Mouse (Mus musculus): ENCODE data around the gene Azin2.

Gene Azin2

GRCm38 (mm10) chr4:128978634-128979033 is 16.4 kb upstream of the Azin2 start:
- no peak for DNase-seq (ENCODE audit: inconsistent ontology term)

GRCm38 (mm10) chr4:128977217-128977616 is 15.0 kb upstream of the Azin2 start:
- no peak for DNase-seq (ENCODE audit: inconsistent ontology term)

GRCm38 (mm10) chr4:128976577-128976976 is 14.3 kb upstream of the Azin2 start:
- no peak for DNase-seq (ENCODE audit: inconsistent ontology term)

- DNase-seq (ENCODE audit: inconsistent ontology term) = no peak
Measured at GRCm38 (mm10) chr4:128974677-128975076, 12.4 kb upstream of the Azin2 start.

- no peak for DNase-seq (ENCODE audit: inconsistent ontology term)
Measured at GRCm38 (mm10) chr4:128971065-128971694, 8.9 kb upstream of the Azin2 start.

- DNase-seq (ENCODE audit: inconsistent ontology term) = peak; percentile 77
Measured at GRCm38 (mm10) chr4:128970417-128970807, 8.2 kb upstream of the Azin2 start.

- no peak for DNase-seq (ENCODE audit: inconsistent ontology term)
Measured at GRCm38 (mm10) chr4:128969607-128970416, 7.6 kb upstream of the Azin2 start.

GRCm38 (mm10) chr4:128969081-128969480 is 6.8 kb upstream of the Azin2 start:
- DNase-seq (ENCODE audit: inconsistent ontology term) = no peak

GRCm38 (mm10) chr4:128966751-128967150 is 4.5 kb upstream of the Azin2 start:
- DNase-seq (ENCODE audit: inconsistent ontology term) = no peak

GRCm38 (mm10) chr4:128962926-128963290 is 666 bp upstream of the Azin2 start:
- no peak for DNase-seq (ENCODE audit: inconsistent ontology term)

- no peak for DNase-seq (ENCODE audit: inconsistent ontology term)
Measured at GRCm38 (mm10) chr4:128961301-128962028, 777 bp downstream of the Azin2 start.

GRCm38 (mm10) chr4:128959676-128960075 is 2.6 kb downstream of the Azin2 start:
- no peak for DNase-seq (ENCODE audit: inconsistent ontology term)

GRCm38 (mm10) chr4:128958849-128959248 is 3.4 kb downstream of the Azin2 start:
- DNase-seq (ENCODE audit: inconsistent ontology term) = no peak

- no peak for DNase-seq (ENCODE audit: inconsistent ontology term)
Measured at GRCm38 (mm10) chr4:128958156-128958555, 4.1 kb downstream of the Azin2 start.

GRCm38 (mm10) chr4:128957155-128957911 is 4.9 kb downstream of the Azin2 start:
- DNase-seq (ENCODE audit: inconsistent ontology term) = peak; percentile 85

- DNase-seq (ENCODE audit: inconsistent ontology term) = no peak
Measured at GRCm38 (mm10) chr4:128953851-128954250, 8.4 kb downstream of the Azin2 start.

GRCm38 (mm10) chr4:128950461-128950860 is 11.8 kb downstream of the Azin2 start:
- DNase-seq (ENCODE audit: inconsistent ontology term) = peak; percentile 94

GRCm38 (mm10) chr4:128949470-128950005 is 12.7 kb downstream of the Azin2 start:
- no peak for DNase-seq (ENCODE audit: inconsistent ontology term)

- no peak for DNase-seq (ENCODE audit: inconsistent ontology term)
Measured at GRCm38 (mm10) chr4:128948137-128948674, 14.0 kb downstream of the Azin2 start.

GRCm38 (mm10) chr4:128947326-128947933 is 14.8 kb downstream of the Azin2 start:
- DNase-seq (ENCODE audit: inconsistent ontology term) = no peak

- DNase-seq (ENCODE audit: inconsistent ontology term) = no peak
Measured at GRCm38 (mm10) chr4:128946736-128947135, 15.5 kb downstream of the Azin2 start.

Measured in Muller cell, postnatal 12 days (primary cell).